Mouse (Mus musculus) testis, adult 2 months (tissue): ENCODE data around the gene Pyroxd1. TPM values are rescaled to one million over a fixed set of nuclear protein-coding genes. Genes with fewer than 3 reads are reported as not detected.

Experiments used
- H3K27ac ChIP-seq: fragments of 200-500 bp; 2 replicates; pipeline ENCODE4 v1.5.1; 2012; ENCODE audit warnings: low read depth, low read length; ENCODE audit not compliant: control insufficient read depth, insufficient read depth
- H3K27me3 ChIP-seq: fragments of 200-500 bp; 2 replicates; pipeline ENCODE4 v1.6.1; 2012; ENCODE audit warnings: mild to moderate bottlenecking, low read length, moderate library complexity; ENCODE audit not compliant: control insufficient read depth, insufficient read depth
- H3K36me3 ChIP-seq: fragments of 200-500 bp; 2 replicates; pipeline ENCODE4 v1.6.1; 2012; ENCODE audit warnings: mild to moderate bottlenecking, low read length; ENCODE audit not compliant: control insufficient read depth, insufficient read depth
- H3K4me1 ChIP-seq: fragments of 200-500 bp; 2 replicates; pipeline ENCODE4 v1.6.1; 2012; ENCODE audit warnings: low read length; ENCODE audit not compliant: control insufficient read depth, insufficient read depth
- H3K4me3 ChIP-seq: fragments of 200-500 bp; 2 replicates; pipeline ENCODE4 v1.5.1; 2012; ENCODE audit warnings: low read depth, mild to moderate bottlenecking, low read length, moderate library complexity, mixed read lengths; ENCODE audit not compliant: control insufficient read depth
- CTCF ChIP-seq: fragments of 200-500 bp; IDR thresholded peaks from 2 replicates; pipeline ENCODE4 v1.5.1; 2012; ENCODE audit warnings: low read depth, mild to moderate bottlenecking, inconsistent platforms, low read length, moderate library complexity; ENCODE audit not compliant: control insufficient read depth, insufficient read depth, insufficient replicate concordance
- POLR2A ChIP-seq: fragments of 200-500 bp; IDR thresholded peaks from 2 replicates; pipeline ENCODE4 v1.6.1; 2012; ENCODE audit warnings: low read depth, mild to moderate bottlenecking, inconsistent platforms, low read length, moderate library complexity; ENCODE audit not compliant: control insufficient read depth
- polyA plus RNA-seq: library from polyadenylated mRNA; depleted of rRNA; stranded (reverse); fragments of >200 nt; gene quantifications from 2 replicates; pipeline ENCODE4 v1.2.3, GENCODE M21; 2012; rRNA removed

The Pyroxd1 gene
- polyA plus RNA-seq, 1 experiment, result 6.3 TPM

DNA sequence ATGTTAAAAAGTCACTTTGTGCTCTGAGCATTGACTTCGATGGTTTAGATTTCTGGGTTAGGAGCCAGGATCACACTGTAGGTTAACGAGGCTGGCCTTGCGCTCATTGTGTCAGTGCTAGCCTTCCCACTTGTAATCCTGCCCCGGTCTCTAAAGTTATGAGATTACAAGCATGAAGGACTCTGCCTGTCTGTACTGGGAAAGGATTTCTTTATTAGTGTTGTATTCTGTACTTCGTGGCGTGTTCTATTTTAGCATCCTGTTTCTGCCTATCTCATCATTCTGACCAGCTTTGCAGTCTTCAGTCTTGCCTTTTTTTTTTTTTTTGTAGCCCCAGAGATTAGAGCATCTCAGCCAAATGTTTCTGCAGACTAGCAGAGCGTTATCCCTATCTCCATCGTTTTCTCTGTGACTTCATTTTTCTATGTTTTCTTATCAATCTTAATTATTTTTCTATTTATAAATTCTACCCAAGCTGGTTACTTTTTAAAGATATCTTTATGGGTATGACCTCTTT lies 42.4 kb downstream of the Pyroxd1 start:
- no peaks in the 10 kb centered on the region; the same call in 1 of the 2 replicates for H3K36me3 ChIP-seq
- peak overlapping the region; percentile 100 for H3K4me3 ChIP-seq
- no peaks in the 10 kb centered on the region; the same call in 1 of the 2 replicates for H3K4me1 ChIP-seq
- peak overlapping the region; percentile 67 for H3K27ac ChIP-seq
- no peak for TF ChIP-seq POLR2A
- TF ChIP-seq CTCF, result no peak
- no peaks in the 10 kb centered on the region for H3K27me3 ChIP-seq

GRCm38 (mm10) chr6:142389101-142389500 lies 43.6 kb downstream of the Pyroxd1 start:
- Histone ChIP-seq H3K4me1 (no peaks in the 10 kb centered on the region; the same call in 1 of the 2 replicates), H3K27me3 (no peaks in the 10 kb centered on the region), H3K27ac (no peak overlapping the region), H3K4me3 (no peak overlapping the region), H3K36me3 (peaks cover 3% of the 10 kb centered on the region)
- TF ChIP-seq CTCF (no peak), POLR2A (no peak)

GRCm38 (mm10) chr6:142392312-142392711 lies 46.9 kb downstream of the Pyroxd1 start:
- Histone ChIP-seq H3K36me3 (peaks cover 3% of the 10 kb centered on the region), H3K27me3 (no peaks in the 10 kb centered on the region), H3K4me1 (no peaks in the 10 kb centered on the region; the same call in 1 of the 2 replicates), H3K4me3 (no peak overlapping the region), H3K27ac (no peak overlapping the region)
- no peak for TF ChIP-seq CTCF
- TF ChIP-seq POLR2A, result no peak

- Histone ChIP-seq H3K27me3 (no peaks in the 10 kb centered on the region), H3K36me3 (peaks cover 3% of the 10 kb centered on the region), H3K4me3 (no peak overlapping the region), H3K27ac (no peak overlapping the region), H3K4me1 (no peaks in the 10 kb centered on the region; the same call in 1 of the 2 replicates)
- no peak for TF ChIP-seq CTCF
- no peak for TF ChIP-seq POLR2A
Observed at GRCm38 (mm10) chr6:142394669-142395068, 49.2 kb downstream of the Pyroxd1 start.

- Histone ChIP-seq H3K4me1 (no peaks in the 10 kb centered on the region; the same call in 1 of the 2 replicates), H3K4me3 (no peak overlapping the region), H3K36me3 (peaks cover 3% of the 10 kb centered on the region), H3K27me3 (no peaks in the 10 kb centered on the region), H3K27ac (no peak overlapping the region)
- no peak for TF ChIP-seq CTCF
- no peak for TF ChIP-seq POLR2A
Observed at GRCm38 (mm10) chr6:142395756-142396155, 50.3 kb downstream of the Pyroxd1 start.

DNA sequence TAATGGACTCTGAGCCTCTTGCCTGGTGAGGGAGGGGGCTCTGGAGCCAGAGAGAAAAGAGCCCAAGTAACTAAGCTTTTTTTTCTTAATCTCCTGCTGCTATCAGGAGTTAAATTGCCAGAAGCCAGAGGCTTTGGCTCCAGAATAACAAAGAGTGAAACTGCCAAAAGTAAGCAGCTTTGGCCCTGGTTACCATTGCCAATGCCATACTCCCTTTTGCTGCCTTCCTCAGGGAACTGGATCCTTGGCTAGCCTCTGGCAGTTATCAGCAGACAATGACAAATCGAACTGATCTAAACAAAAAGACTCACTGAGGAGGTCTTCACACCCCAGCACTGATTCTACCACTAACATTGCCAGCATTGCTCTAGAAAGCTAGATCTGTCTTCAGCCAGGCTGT lies 65.7 kb downstream of the Pyroxd1 start:
- Histone ChIP-seq H3K4me3 (no peak overlapping the region), H3K4me1 (no peaks in the 10 kb centered on the region), H3K27me3 (no peaks in the 10 kb centered on the region), H3K36me3 (no peaks in the 10 kb centered on the region), H3K27ac (no peak overlapping the region)
- TF ChIP-seq CTCF (no peak), POLR2A (no peak)

Other genes with a start within 250 kb of the Pyroxd1 start
- 0.12 and 0.44 TPM in 2 replicates for gene Slco1a6, start 137.1 kb upstream of the Pyroxd1 start, polyA plus RNA-seq
- 0.13 TPM in 1 of 2 replicates, not detected in the other for gene Iapp, start 47.2 kb upstream of the Pyroxd1 start, polyA plus RNA-seq
- gene Slco1a5, start 22.7 kb upstream of the Pyroxd1 start, polyA plus RNA-seq, result 0.41 and 0.52 TPM in 2 replicates
- gene Recql, start 41.4 kb downstream of the Pyroxd1 start, polyA plus RNA-seq, result 29.7 and 36.9 TPM in 2 replicates
- 4.9 and 5.4 TPM in 2 replicates for gene Golt1b, start 41.6 kb downstream of the Pyroxd1 start, polyA plus RNA-seq
- 0.36 and 0.83 TPM in 2 replicates for gene Spx, start 67.8 kb downstream of the Pyroxd1 start, polyA plus RNA-seq
- 0.06 and 0.14 TPM in 2 replicates for gene Gys2, start 127.5 kb downstream of the Pyroxd1 start, polyA plus RNA-seq
- 146 and 157 TPM in 2 replicates for gene Ldhb, start 162.3 kb downstream of the Pyroxd1 start, polyA plus RNA-seq
- gene Kcnj8, start 226.0 kb downstream of the Pyroxd1 start, polyA plus RNA-seq, result 0.52 and 1.4 TPM in 2 replicates